Mouse (Mus musculus) urinary bladder, postnatal 0 days (tissue): Measurements from ENCODE around the gene Ppp1r15a. TPM values are rescaled to one million over a fixed set of nuclear protein-coding genes. Genes with fewer than 3 reads are reported as not detected.

ENCODE experiments used
- polyA plus RNA-seq: library from polyadenylated mRNA; unstranded; fragments of >200 nt; fragmentation: Nextera tagmentation; extraction: Ambion mirVana; gene quantifications from 2 replicates; pipeline ENCODE4 v1.2.1, GENCODE M21; 2015

Ppp1r15a gene
- polyA plus RNA-seq = 18.5 and 26.0 TPM in 2 replicates

GRCm38 (mm10) chr7:45525809-45526473 is at the start of gene Ppp1r15a, which contains the start of gene Plekha4:
Gene Ppp1r15a, minus strand, starts transcription at chr7:45526268.
Gene Plekha4, plus strand, starts transcription at chr7:45526330.

GRCm38 (mm10) chr7:45570103-45570741 is 44.2 kb upstream of the Ppp1r15a start, which contains the start of gene Bcat2:
Gene Bcat2, plus strand, starts transcription at chr7:45570153.

GRCm38 (mm10) chr7:45554744-45555143 is 28.7 kb upstream of the Ppp1r15a start, which contains the start of gene Hsd17b14:
Gene Hsd17b14, plus strand, starts transcription at chr7:45554893.

GRCm38 (mm10) chr7:45509912-45510787 is 15.9 kb downstream of the Ppp1r15a start, which contains the start of gene Nucb1:
Gene Nucb1, minus strand, starts transcription at chr7:45510406.

DNA sequence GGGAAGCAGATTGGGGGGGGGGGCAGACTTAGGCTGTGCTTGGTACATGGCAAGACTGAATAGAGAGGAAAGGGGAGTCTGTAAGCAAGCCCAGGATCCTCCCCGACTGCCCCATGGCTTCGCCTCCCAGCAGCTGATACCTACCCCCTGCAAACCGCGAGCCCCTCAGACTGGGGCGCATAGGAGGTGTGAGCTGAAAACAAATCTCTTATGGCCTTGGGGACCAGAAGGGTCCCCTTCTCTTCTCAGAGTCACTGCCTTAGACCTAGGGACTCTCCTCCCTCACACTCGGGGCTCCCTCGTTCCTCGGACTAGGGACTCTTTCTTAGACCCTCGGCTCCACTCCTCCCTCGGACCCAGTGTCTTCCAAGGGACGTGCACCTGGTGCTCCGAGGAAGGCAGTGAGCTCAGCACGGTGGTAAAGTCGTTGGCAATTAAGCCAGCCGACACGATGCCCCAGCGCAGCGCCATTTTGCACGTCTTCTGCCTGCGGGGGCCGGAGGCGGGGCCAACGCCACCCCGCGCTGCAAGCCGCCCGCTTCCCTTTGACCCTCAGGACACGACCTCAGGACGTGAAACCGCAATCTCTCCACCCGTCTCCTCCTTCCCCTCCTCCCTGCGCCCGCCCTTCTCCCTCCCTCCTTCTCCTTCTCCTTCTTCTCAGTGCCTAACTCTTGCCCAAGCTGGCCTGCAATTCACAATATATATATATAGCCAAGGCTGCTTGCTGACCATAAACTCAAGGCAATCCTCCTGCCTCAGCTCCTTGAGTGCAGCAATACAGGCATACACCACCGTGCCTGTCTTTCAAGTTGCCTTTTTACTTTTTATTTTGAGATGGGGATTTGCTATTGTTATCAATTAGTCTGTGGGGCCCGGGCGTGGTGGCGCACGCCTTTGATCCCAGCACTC is 37.5 kb downstream of the Ppp1r15a start, which contains the start of gene Dhdh:
Dhdh (minus strand) TSS at position 513 of the 912 bp plus-strand sequence.

GRCm38 (mm10) chr7:45486761-45487415 is 39.2 kb downstream of the Ppp1r15a start, which contains the start of gene Gm45808:
Gene Gm45808, minus strand, starts transcription at chr7:45486811.

GRCm38 (mm10) chr7:45481374-45481927 is 44.6 kb downstream of the Ppp1r15a start, which contains the start of gene Tulp2:
Gene Tulp2, plus strand, starts transcription at chr7:45481877.

Other genes with a start within 250 kb of the Ppp1r15a start
- gene Slc6a21, start 248.8 kb downstream of the Ppp1r15a start, polyA plus RNA-seq = not detected in 2 replicates
- 17.6 and 18.0 TPM in 2 replicates for gene Trpm4, start 192.5 kb downstream of the Ppp1r15a start, polyA plus RNA-seq
- 0.17 and 0.27 TPM in 2 replicates for gene Hrc, start 191.0 kb downstream of the Ppp1r15a start, polyA plus RNA-seq
- 0.91 and 2.1 TPM in 2 replicates for gene Ppfia3, start 159.2 kb downstream of the Ppp1r15a start, polyA plus RNA-seq
- 23.4 and 26.6 TPM in 2 replicates for gene Lin7b, start 155.7 kb downstream of the Ppp1r15a start, polyA plus RNA-seq
- 81.3 and 94.3 TPM in 2 replicates for gene Snrnp70, start 130.5 kb downstream of the Ppp1r15a start, polyA plus RNA-seq
- gene Kcna7, start 120.6 kb downstream of the Ppp1r15a start, polyA plus RNA-seq = 0.28 TPM in 1 of 2 replicates, not detected in the other
- gene Ntf5, start 112.6 kb downstream of the Ppp1r15a start, polyA plus RNA-seq = 3.9 and 4.3 TPM in 2 replicates
- gene Lhb, start 105.4 kb downstream of the Ppp1r15a start, polyA plus RNA-seq = not detected in 2 replicates
- gene Gys1, start 91.4 kb downstream of the Ppp1r15a start, polyA plus RNA-seq = 58.4 and 71.6 TPM in 2 replicates
- gene Ruvbl2, start 88.2 kb downstream of the Ppp1r15a start, polyA plus RNA-seq = 42.6 and 47.1 TPM in 2 replicates
- gene Ftl1, start 66.4 kb downstream of the Ppp1r15a start, polyA plus RNA-seq = 3,306 and 5,466 TPM in 2 replicates
- 169 and 185 TPM in 2 replicates for gene Bax, start 59.4 kb downstream of the Ppp1r15a start, polyA plus RNA-seq
- gene Tulp2, start 44.4 kb downstream of the Ppp1r15a start, polyA plus RNA-seq = 0.48 and 0.69 TPM in 2 replicates
- gene Gm45808, start 39.5 kb downstream of the Ppp1r15a start, polyA plus RNA-seq = not detected in 2 replicates
- gene Dhdh, start 37.5 kb downstream of the Ppp1r15a start, polyA plus RNA-seq = 2.6 and 3.0 TPM in 2 replicates
- 170 and 174 TPM in 2 replicates for gene Nucb1, start 15.9 kb downstream of the Ppp1r15a start, polyA plus RNA-seq
- gene Plekha4, start 62 bp upstream of the Ppp1r15a start, polyA plus RNA-seq = 2.5 and 2.8 TPM in 2 replicates
- 15.2 and 15.7 TPM in 2 replicates for gene Hsd17b14, start 28.6 kb upstream of the Ppp1r15a start, polyA plus RNA-seq
- 28.3 TPM in 2 replicates for gene Bcat2, start 43.9 kb upstream of the Ppp1r15a start, polyA plus RNA-seq
- 0.17 and 0.23 TPM in 2 replicates for gene Fgf21, start 89.2 kb upstream of the Ppp1r15a start, polyA plus RNA-seq
- gene Fut1, start 91.0 kb upstream of the Ppp1r15a start, polyA plus RNA-seq = not detected in 2 replicates
- 0.17 TPM in 1 of 2 replicates, not detected in the other for gene Izumo1, start 95.5 kb upstream of the Ppp1r15a start, polyA plus RNA-seq
- gene Rasip1, start 101.2 kb upstream of the Ppp1r15a start, polyA plus RNA-seq = 3.9 and 4.1 TPM in 2 replicates
- gene Mamstr, start 113.7 kb upstream of the Ppp1r15a start, polyA plus RNA-seq = 4.6 and 5.5 TPM in 2 replicates
- 2.7 and 2.9 TPM in 2 replicates for gene Fut2, start 140.1 kb upstream of the Ppp1r15a start, polyA plus RNA-seq
- not detected in 2 replicates for gene Ntn5, start 157.8 kb upstream of the Ppp1r15a start, polyA plus RNA-seq
- gene Sec1, start 168.1 kb upstream of the Ppp1r15a start, polyA plus RNA-seq = 0.10 TPM in 1 of 2 replicates, not detected in the other
- 3.4 and 4.0 TPM in 2 replicates for gene Car11, start 173.6 kb upstream of the Ppp1r15a start, polyA plus RNA-seq
- gene Dbp, start 178.8 kb upstream of the Ppp1r15a start, polyA plus RNA-seq = 4.3 and 5.1 TPM in 2 replicates
- 683 and 783 TPM in 2 replicates for gene Rpl18, start 189.2 kb upstream of the Ppp1r15a start, polyA plus RNA-seq
- gene Sphk2, start 191.7 kb upstream of the Ppp1r15a start, polyA plus RNA-seq = 15.2 and 16.7 TPM in 2 replicates
- gene Fam83e, start 194.9 kb upstream of the Ppp1r15a start, polyA plus RNA-seq = 0.64 and 0.82 TPM in 2 replicates
- gene Spaca4, start 199.5 kb upstream of the Ppp1r15a start, polyA plus RNA-seq = not detected in 2 replicates